Mouse (Mus musculus): ENCODE results near the gene Slit3. TPM values are rescaled to one million over a fixed set of nuclear protein-coding genes. Genes with fewer than 3 reads are reported as not detected.

Gene Slit3
- polyA plus RNA-seq, 1 experiment, result 6.4 TPM

DNA sequence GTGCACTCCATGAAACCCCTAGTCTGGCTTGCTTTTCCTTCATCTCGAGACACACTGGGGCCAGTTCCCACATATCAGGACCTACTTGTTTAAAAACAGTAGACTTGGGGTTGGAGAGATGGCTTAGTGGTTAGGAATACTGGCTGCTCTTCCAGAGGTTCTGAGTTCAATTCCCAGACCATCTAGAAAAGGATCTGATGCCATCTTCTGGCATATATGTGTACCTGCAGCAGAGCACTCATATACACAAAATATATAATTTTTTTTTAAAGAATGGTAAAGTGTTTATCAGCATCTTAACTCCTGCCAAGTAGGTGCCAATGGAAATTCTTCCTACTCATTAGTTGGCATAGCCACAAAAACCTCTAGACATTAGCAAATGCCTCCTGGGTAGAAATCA is 607.2 kb downstream of the Slit3 start:
- no peak overlapping the region for H3K27ac ChIP-seq (ENCODE audit: control insufficient read depth, insufficient read depth, low read length)
- no peak overlapping the region for H3K4me3 ChIP-seq (ENCODE audit: control insufficient read depth, insufficient read depth, low read length)
- H3K36me3 ChIP-seq (ENCODE audit: control insufficient read depth, insufficient read depth, low read length), result no peaks in the 10 kb centered on the region
- no peaks in the 10 kb centered on the region for H3K27me3 ChIP-seq (ENCODE audit: control insufficient read depth, insufficient read depth, low read length)
- WGBS, result 88% methylated on average over 1 of the region's 1 CpGs
- no peaks in the 10 kb centered on the region for H3K4me1 ChIP-seq (replicated peaks; ENCODE audit: control insufficient read depth, insufficient read depth, low read length)
- TF ChIP-seq POLR2A (IDR thresholded peaks at IDR 0.05; ENCODE audit: control insufficient read depth, extremely low read depth, insufficient read depth, low read length, poor library complexity), result no peak
- TF ChIP-seq CTCF (IDR thresholded peaks at IDR 0.05; ENCODE audit: borderline replicate concordance, control insufficient read depth, extremely low read depth, insufficient read depth, low read length, poor library complexity), result no peak
- DNase-seq, result no peak

DNA sequence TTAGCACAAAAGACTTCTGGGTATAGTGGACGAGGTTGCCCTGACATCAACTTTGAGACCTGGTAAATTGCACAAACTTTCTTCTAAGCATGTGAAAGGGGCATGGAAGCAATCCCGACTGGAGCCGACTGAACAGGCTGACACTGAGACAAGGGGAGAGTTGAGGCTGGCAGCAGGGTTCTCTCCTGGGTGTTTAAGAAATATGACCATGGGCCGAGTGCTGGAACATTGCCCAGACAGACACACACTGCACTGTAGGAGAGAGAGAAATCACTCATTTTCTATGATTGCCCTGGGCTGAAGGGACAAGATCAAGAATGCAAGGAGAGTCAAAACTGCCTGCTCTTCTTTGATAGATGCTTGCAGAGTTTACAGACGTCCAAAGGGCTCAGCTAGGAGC is 608.2 kb downstream of the Slit3 start:
- DNase-seq, result no peak
- TF ChIP-seq POLR2A (IDR thresholded peaks at IDR 0.05; ENCODE audit: control insufficient read depth, extremely low read depth, insufficient read depth, low read length, poor library complexity), result no peak
- no peak overlapping the region for H3K4me3 ChIP-seq (ENCODE audit: control insufficient read depth, insufficient read depth, low read length)
- 73% methylated on average over 5 of the region's 5 CpGs for WGBS
- H3K27ac ChIP-seq (ENCODE audit: control insufficient read depth, insufficient read depth, low read length), result no peak overlapping the region
- no peaks in the 10 kb centered on the region for H3K4me1 ChIP-seq (replicated peaks; ENCODE audit: control insufficient read depth, insufficient read depth, low read length)
- H3K36me3 ChIP-seq (ENCODE audit: control insufficient read depth, insufficient read depth, low read length), result no peaks in the 10 kb centered on the region
- H3K27me3 ChIP-seq (ENCODE audit: control insufficient read depth, insufficient read depth, low read length), result no peaks in the 10 kb centered on the region

DNA sequence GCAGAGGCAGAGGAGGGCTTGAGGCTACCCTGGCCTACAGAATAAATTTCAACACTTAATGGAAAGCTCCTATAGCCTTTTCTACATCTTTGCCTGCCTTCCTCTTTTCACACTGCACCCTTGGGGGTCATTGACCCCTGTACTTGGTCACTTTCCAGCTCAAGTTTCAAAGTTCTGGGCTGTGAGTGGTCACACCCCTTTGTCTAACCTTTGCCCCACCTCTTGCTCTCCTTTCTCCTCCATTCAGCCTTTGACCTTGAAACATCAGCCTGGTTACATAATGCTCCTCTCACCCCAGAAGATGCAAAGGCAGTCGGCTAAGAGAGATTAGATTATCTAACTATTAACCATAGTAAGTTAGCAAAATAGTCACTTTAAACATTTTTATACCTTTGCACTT is 611.3 kb downstream of the Slit3 start:
- Histone ChIP-seq H3K27ac (ENCODE audit: control insufficient read depth, insufficient read depth, low read length) (no peak overlapping the region), H3K4me3 (ENCODE audit: control insufficient read depth, insufficient read depth, low read length) (no peak overlapping the region), H3K36me3 (ENCODE audit: control insufficient read depth, insufficient read depth, low read length) (no peaks in the 10 kb centered on the region), H3K4me1 (replicated peaks; ENCODE audit: control insufficient read depth, insufficient read depth, low read length) (no peaks in the 10 kb centered on the region), H3K27me3 (ENCODE audit: control insufficient read depth, insufficient read depth, low read length) (no peaks in the 10 kb centered on the region)
- DNase-seq, result no peak
- TF ChIP-seq POLR2A (IDR thresholded peaks at IDR 0.05; ENCODE audit: control insufficient read depth, extremely low read depth, insufficient read depth, low read length, poor library complexity) (no peak), CTCF (IDR thresholded peaks at IDR 0.05; ENCODE audit: borderline replicate concordance, control insufficient read depth, extremely low read depth, insufficient read depth, low read length, poor library complexity) (no peak)
- WGBS, result 91% methylated on average over 1 of the region's 1 CpGs

DNA sequence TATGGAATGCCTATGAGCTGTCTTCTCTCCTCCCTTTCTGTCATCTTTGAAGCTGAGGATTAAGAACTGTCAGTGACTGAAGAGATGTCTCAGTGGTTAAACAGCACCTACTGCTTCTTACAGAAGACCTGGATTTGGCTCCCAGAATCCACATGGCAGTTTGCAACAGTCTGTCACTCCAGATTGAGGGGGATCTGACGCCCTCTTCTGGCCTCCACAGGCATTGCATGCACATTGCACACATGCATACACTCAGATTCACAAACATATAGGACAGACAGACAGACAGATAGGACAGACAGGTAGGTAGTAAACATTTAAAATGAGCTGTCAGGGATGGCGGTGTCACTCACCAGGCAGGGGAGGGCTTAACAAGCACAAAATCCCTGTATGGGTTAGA is 615.8 kb downstream of the Slit3 start:
- 65% methylated on average over 2 of the region's 2 CpGs for WGBS
- Histone ChIP-seq H3K27ac (ENCODE audit: control insufficient read depth, insufficient read depth, low read length) (no peak overlapping the region), H3K36me3 (ENCODE audit: control insufficient read depth, insufficient read depth, low read length) (no peaks in the 10 kb centered on the region), H3K4me3 (ENCODE audit: control insufficient read depth, insufficient read depth, low read length) (no peak overlapping the region), H3K4me1 (replicated peaks; ENCODE audit: control insufficient read depth, insufficient read depth, low read length) (no peaks in the 10 kb centered on the region), H3K27me3 (ENCODE audit: control insufficient read depth, insufficient read depth, low read length) (no peaks in the 10 kb centered on the region)
- TF ChIP-seq CTCF (IDR thresholded peaks at IDR 0.05; ENCODE audit: borderline replicate concordance, control insufficient read depth, extremely low read depth, insufficient read depth, low read length, poor library complexity), result no peak
- TF ChIP-seq POLR2A (IDR thresholded peaks at IDR 0.05; ENCODE audit: control insufficient read depth, extremely low read depth, insufficient read depth, low read length, poor library complexity), result no peak
- DNase-seq, result no peak

DNA sequence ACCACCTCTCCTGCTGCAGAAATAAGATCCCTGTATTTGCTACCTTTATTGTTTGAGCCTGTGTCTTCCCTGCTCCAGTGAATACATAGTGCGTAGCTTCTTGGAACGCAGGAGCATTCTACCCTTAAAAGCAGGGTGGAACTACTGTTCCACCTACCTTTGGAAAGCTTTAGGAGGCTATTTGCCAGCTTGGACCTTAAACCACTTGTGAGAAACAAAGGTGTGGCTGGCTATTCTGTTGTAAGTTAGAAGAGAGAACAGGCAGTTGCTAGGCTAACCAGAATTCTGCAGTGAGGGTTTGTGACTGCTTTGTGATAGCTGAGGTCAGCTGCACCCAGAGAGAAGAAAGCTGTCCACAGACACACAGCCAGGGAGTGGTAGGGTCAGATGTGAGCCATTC is 616.2 kb downstream of the Slit3 start:
- no peak overlapping the region for H3K27ac ChIP-seq (ENCODE audit: control insufficient read depth, insufficient read depth, low read length)
- no peak overlapping the region for H3K4me3 ChIP-seq (ENCODE audit: control insufficient read depth, insufficient read depth, low read length)
- no peaks in the 10 kb centered on the region for H3K27me3 ChIP-seq (ENCODE audit: control insufficient read depth, insufficient read depth, low read length)
- TF ChIP-seq POLR2A (IDR thresholded peaks at IDR 0.05; ENCODE audit: control insufficient read depth, extremely low read depth, insufficient read depth, low read length, poor library complexity) (no peak), CTCF (IDR thresholded peaks at IDR 0.05; ENCODE audit: borderline replicate concordance, control insufficient read depth, extremely low read depth, insufficient read depth, low read length, poor library complexity) (no peak)
- H3K4me1 ChIP-seq (replicated peaks; ENCODE audit: control insufficient read depth, insufficient read depth, low read length), result no peaks in the 10 kb centered on the region
- DNase-seq, result no peak
- WGBS, result 90% methylated on average over 2 of the region's 2 CpGs
- no peaks in the 10 kb centered on the region for H3K36me3 ChIP-seq (ENCODE audit: control insufficient read depth, insufficient read depth, low read length)

DNA sequence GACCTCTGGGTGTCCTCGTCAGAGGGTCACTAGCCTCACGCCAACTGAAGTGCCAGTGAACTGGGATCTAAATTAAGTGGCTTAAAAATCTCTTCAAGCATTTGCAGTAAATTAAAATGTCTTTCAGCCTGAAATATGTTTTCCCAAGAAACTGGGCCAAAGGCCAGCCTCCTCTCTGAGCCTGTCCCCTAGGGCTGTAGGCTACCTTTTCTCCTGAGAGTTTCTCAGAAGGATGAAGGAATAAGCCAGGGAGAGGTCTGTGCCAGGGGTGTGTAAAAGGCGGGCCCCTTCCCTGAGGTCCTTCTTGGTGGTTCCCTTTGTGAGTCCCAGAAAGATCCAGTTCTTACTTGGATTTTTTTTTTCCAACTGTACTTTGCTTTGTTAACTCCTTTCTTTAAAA is 617.1 kb downstream of the Slit3 start:
- H3K27ac ChIP-seq (ENCODE audit: control insufficient read depth, insufficient read depth, low read length), result no peak overlapping the region
- H3K4me3 ChIP-seq (ENCODE audit: control insufficient read depth, insufficient read depth, low read length), result no peak overlapping the region
- no peaks in the 10 kb centered on the region for H3K36me3 ChIP-seq (ENCODE audit: control insufficient read depth, insufficient read depth, low read length)
- no peak for DNase-seq
- TF ChIP-seq CTCF (IDR thresholded peaks at IDR 0.05; ENCODE audit: borderline replicate concordance, control insufficient read depth, extremely low read depth, insufficient read depth, low read length, poor library complexity) (no peak), POLR2A (IDR thresholded peaks at IDR 0.05; ENCODE audit: control insufficient read depth, extremely low read depth, insufficient read depth, low read length, poor library complexity) (no peak)
- 90% methylated on average over 3 of the region's 3 CpGs for WGBS
- no peaks in the 10 kb centered on the region for H3K4me1 ChIP-seq (replicated peaks; ENCODE audit: control insufficient read depth, insufficient read depth, low read length)
- no peaks in the 10 kb centered on the region for H3K27me3 ChIP-seq (ENCODE audit: control insufficient read depth, insufficient read depth, low read length)

DNA sequence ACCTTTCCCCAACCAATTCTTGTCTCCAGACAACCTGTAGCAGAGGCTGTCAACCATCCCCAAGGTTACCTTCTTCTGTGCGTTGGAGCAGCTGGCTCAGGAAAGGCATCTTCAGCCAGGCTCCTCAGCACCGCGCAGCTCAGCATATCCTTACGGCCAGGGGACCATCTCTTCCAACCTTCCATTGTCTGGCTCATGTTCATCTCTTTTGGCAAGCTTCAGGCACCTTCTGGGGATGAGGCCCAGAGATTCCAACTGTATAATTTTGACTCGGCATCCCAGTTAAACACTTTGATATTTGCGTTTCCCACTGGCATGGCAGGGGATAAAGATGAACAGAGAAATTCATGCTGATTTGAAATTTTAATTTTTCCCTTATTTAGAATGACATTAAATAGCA is 622.6 kb downstream of the Slit3 start:
- Histone ChIP-seq H3K4me1 (replicated peaks; ENCODE audit: control insufficient read depth, insufficient read depth, low read length) (no peaks in the 10 kb centered on the region), H3K4me3 (ENCODE audit: control insufficient read depth, insufficient read depth, low read length) (no peak overlapping the region), H3K27me3 (ENCODE audit: control insufficient read depth, insufficient read depth, low read length) (no peaks in the 10 kb centered on the region), H3K27ac (ENCODE audit: control insufficient read depth, insufficient read depth, low read length) (no peak overlapping the region), H3K36me3 (ENCODE audit: control insufficient read depth, insufficient read depth, low read length) (no peaks in the 10 kb centered on the region)
- no peak for DNase-seq
- WGBS, result 94% methylated on average over 6 of the region's 6 CpGs
- TF ChIP-seq POLR2A (IDR thresholded peaks at IDR 0.05; ENCODE audit: control insufficient read depth, extremely low read depth, insufficient read depth, low read length, poor library complexity) (no peak), CTCF (IDR thresholded peaks at IDR 0.05; ENCODE audit: borderline replicate concordance, control insufficient read depth, extremely low read depth, insufficient read depth, low read length, poor library complexity) (no peak)

Measured in thymus, adult 2 months (tissue).